Mouse (Mus musculus) testis, postnatal 10 days (tissue): ENCODE results near the gene Cep131.

Experiments used
- DNase-seq: peaks from one replicate; pipeline ENCODE4 v3.0.0; 2021; ENCODE audit warnings: low spot score

Gene Cep131

DNA sequence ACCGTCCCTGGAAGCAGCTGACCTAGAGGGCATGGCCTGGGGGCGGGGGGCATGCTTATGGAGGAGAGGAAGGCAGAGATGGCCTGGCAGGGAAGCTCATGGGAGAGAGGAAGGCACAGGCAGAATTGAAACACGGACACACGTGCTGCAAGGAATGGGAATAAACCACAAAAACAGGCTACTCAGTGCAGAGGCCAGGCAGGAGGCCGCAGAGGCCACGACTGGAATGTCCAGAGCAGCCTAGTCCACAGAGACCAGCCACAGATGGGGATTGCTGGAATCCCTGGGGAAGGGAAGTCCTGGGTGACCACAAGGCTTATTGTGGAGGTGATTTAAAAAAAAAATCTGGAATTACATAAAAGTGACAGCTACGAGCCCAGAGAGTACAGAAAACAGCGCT lies 37.6 kb downstream of the Cep131 start:
- no peak for DNase-seq

DNA sequence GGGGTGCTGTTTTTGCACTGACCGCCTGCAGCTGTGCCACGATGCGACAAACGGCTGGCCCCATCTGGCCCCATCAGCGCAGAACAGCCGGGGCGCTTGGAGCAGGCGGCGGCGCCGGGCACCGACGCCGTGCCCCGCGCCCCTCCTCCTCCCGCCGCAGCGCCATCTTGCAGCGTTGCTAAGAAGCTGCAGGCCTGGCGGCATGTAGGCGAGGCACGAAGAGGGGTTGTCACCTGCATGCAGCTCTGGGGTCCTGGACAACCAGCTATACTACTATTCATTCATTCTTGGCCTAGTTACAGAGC lies 38.4 kb downstream of the Cep131 start:
- DNase-seq = no peak

DNA sequence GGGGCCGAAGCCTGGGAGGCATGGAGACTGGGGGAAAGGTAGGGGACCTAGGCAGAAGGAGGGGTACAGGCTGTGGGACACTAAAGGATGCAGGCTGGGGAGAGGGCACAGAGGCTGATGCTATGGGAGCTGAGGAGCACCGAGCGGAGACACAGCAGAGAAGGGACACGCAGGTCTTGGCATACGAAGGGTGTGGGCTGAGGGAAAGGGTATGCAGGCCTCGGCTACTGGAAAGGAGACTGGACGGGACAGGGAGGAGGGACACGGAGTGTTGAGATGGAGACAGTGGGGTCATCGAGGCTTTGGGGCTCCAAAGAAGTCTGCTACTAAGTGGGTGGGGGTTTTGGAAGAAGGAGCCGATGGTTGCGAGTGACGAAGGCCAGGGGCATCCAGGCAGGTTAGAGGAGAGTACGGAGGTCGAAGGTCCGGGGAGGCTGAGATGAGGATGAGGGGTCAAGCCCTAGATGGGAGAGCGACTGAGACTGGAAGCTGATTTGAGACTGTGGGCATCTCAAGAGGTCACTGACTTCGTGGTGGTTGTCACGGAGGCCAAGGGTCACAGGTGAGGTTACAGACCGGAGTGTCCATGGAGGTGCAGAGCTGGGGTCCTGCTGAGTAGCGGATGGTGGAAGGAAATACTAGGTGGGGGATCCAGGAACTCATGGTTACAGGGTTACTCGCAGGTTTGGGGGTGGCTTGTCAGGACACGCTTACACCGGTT lies 38.9 kb downstream of the Cep131 start:
- no peak for DNase-seq

DNA sequence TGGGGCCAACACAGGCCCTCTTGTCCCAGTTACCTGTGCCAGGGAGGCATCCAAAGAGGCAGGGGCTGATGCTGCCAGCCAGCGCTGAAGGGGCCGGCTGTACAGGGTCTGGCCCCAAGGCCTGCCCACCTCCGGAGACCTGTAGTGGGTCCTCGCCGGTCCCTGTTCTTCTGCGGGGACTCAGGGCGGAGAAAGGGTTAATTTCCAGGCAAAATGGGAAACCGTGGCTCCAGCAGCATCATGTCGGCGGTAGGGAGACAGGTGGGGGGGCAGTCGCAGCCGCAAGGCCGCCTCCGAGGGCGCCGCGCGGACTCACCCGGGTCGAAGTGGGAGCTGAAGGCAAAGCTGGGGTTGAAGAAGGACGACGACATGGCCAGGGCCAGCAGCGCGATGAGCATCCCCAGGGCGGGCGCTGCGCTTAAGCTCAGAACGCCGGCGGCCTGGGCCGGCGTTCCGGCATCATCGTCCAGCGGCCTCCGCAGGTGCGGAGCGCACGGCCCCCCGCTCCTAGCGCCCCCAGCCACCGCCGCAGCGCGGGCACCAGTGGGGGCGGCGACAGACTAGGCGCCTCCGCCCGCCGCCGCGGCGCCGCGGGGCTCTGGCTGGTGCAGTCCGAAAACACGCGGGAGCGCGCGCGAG lies 40.0 kb downstream of the Cep131 start, which contains the start of gene Aatk:
Aatk (minus strand) TSS at position 615 of the 639 bp plus-strand sequence.
- no peak for DNase-seq

DNA sequence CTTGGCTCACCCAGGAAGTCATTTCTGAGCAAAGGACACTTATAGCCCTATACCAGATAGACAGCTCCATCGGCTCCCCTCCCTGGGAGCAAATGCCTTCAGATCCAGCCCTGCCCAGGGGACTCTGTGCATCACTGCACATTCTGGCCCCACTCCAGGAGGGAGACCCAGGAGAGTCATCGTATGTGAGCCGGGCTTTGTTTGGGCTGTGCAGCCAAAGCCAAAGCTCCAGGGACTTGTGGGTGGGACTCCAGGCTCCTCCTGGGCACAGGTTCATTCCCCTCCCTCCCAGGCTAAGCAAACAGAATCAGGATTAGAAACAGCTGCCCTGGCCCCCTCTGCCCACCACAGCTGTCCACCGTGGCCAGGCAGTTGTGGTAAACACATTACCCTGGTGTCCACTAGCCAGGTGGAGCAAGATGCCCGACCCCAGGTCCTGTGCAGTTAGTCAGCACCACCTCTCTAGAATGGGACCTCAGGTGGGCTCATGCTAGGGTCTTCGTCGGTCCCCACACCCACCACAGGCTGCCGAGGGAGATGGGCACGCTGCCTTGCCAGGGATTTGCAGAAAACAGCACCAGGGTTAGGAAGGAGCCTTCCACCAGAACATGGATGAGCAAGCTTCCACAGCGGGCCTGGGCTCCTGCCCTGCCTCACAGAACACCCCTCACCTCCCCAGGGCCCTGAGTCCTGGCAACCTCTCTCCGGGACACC lies 40.6 kb downstream of the Cep131 start:
- DNase-seq = no peak

DNA sequence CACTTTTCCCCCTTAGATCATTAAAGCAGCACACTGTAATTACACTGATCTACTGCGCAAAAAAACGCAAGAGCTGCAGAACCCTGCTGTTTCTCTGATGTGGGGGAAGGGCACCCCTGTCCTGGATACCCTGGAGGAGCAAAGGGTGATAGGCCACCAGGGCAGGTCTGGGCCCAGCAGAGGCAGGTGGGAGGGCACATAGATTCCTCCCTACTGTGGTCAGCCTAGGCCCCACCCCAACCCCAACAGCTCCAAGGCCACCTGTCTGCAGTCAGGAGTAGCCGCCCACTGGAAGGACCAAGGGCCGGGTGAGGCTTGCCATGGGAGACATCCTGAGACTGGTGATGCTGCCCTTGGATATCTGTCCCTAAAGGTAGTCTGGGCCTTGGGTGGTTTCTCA lies 41.3 kb downstream of the Cep131 start:
- no peak for DNase-seq

DNA sequence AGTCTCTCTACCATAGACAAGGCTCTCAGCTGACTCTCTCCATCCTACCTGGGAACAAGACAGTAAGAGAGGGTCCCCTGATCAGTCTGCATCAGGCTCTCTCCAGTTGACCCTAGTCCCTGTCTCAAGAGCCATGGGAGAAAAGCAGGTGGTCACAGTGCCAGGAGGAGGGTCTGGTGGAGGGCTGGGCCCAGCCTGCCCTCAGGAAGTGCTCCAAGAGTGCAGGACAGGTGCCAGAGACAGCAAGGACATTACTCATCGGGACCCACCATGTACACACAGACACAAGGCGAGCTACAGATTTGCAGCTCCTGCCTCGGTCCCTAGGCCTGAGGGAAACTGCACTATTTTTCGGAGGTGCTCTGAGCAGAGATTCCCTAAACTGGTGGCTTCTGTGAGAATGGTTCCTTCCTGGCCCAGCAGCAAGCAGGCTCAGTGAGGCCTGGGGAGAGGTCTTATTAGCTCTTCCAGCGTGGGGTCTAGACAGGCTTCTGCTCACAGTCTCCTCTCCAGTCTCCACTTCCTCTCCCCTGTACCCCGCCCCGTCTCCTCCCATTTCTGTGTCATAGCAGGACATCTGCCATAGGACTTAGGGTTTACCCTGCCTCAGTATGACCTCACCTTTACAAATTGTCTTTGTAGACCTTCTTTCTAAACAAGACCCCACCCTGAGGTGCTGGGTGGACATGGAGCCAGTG lies 44.3 kb downstream of the Cep131 start:
- no peak for DNase-seq

DNA sequence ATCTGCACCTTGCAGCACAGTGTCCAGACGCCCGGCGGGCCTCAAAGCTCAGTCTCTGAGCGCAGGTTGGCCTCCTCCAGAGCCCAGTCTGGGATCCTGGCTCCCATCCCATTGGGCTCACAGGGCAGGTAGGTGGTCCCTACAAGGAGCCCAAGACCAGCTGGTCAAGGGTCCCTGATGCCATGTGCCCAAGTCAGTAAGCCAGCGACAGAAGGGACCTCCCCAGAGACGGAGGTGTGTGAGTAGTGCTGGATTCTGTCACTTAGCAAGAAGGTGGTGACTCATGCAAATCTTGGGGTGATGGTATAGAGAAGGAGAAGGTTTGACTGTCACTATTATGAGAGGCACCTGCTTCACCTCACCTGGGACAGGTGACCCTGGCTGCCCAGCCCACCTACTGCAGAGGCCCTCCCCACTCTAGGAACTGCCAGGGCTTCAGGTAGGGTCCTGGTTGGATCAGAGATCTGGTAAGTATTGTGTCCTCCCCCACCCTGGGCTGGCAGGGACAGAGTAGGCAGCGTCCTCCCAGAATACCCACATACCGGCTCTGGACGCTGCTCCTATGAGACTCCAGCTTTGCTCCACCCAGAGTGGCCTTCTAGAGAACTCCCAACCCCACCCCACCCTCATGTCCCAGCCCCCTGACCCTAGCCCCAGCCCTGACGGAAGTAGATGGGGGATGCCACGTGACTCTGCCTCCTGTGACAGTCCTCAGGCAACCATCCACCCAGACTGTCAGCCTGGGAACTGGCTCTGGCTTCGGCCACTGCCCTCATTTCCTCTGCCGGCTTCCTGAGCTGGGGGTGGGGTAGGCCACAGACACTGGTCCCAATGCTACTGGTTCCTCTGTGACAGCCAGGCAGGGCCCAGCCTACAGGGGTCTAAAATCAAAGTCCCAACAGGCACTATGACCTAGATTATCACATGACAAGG lies 45.2 kb downstream of the Cep131 start:
- DNase-seq = no peak

DNA sequence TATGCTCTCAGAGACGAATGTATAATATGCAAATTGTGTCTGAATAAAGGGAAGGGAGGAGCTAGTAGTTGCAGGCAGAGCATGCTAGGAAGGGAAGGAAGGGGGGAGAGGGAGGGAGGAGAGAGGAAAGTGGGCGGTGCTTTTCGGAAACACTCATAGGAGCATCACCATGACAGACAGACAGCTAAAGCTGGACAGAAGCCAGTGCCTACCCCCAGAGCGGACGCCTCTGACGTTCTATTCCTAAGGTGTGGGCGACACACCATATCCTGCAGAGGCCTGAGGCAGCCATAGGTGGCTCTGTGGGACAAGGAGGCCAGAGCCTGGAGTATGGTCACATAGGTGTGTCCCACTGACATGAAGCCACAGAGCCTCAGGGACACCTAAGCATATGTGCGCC lies 46.2 kb downstream of the Cep131 start:
- DNase-seq = no peak

DNA sequence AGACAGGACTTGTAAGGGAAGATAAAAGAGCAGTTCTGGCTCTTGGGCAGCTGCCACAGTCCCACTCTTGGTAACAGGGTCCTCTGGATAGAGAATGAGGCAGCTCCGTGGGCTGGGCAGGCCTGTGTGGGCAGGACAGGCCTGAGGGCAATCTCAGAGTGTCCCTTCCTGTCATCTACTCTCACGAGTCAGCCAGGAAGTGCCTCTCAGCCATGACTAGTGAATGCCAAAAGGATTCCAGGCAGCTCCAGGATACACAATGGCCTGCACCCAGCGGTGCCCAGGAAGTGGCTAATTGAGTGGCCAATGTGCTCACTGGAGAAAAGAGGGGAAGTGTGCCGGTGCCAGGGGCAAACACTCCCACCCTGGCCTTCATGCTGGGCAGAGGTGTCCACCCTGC lies 47.0 kb downstream of the Cep131 start:
- no peak for DNase-seq

DNA sequence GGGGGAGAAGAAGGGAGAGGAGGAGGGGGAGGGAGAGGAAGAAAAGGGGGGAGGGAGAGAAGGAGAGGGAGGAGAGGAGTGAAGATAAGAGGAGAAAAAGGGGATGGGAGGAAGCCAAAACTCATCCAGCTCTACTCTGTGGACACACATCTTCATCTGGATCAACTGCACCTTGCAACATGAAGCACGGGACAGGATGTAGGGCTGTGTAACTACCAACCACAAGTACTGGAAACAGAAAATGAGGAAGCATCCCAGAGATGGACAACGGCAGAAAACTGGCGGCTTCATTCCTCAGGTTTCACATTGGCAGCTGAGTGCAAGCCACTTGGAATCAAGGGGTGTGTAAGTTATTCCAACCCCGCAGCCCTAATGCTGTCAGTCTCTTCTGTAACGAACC lies 51.9 kb downstream of the Cep131 start:
- DNase-seq = no peak

DNA sequence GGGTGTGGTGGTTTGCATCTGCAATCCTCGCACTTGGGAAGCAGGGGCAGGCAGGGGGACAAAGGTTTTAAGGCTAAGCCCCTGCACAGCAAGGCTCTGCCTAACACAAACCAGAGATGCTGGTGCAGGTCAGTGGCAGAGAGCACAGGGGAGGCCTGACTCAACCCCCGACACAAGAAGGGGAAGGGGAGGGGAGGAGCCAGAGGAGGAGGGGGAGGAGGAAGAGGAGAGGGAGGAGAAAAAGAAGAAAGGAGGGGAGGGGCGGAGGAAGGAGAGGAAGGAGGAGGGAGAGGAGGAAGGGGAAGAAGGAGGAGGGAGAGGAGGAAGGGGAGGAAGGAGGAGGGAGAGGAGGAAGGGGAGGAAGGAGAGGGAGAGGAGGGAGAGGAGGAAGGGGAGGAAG lies 52.3 kb downstream of the Cep131 start:
- no peak for DNase-seq

DNA sequence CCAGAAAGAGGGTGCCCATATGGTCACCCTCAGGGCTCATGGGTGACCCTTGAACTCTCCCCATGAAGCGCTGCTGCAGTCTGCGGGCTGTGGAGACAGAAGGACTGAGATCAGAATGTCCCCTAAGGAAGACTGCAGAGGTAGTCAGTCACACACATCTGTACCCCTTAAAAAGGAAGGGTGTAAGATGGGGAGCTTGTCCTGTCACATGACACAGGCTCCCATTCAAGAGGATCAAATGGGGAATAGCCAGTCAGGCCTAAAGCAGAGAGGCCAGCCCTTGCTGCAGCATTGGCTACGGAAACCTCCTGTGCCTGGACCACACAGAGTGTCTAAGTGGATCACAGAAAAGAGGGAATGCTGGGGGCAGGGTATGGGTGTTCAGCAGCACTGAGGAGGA lies 53.2 kb downstream of the Cep131 start:
- DNase-seq = no peak

DNA sequence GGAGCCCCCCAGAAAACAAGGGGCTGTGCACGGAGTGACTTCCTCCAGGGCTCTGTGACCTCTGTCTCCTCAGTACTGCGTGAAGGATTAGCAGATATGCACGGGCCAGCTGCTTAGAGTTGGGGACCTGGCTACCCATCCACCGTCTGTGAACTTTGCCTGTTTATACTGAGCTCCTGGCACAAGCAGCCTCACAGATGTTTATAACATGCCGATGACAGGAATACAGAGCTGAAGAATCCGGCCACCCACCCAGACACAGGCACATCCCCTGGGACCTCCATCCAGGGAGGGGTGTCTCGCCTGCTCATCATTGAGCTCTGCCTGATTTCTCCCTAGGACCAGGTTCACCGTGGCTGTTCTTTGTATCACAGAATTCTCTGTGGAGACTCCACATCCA lies 54.6 kb downstream of the Cep131 start:
- DNase-seq = no peak

DNA sequence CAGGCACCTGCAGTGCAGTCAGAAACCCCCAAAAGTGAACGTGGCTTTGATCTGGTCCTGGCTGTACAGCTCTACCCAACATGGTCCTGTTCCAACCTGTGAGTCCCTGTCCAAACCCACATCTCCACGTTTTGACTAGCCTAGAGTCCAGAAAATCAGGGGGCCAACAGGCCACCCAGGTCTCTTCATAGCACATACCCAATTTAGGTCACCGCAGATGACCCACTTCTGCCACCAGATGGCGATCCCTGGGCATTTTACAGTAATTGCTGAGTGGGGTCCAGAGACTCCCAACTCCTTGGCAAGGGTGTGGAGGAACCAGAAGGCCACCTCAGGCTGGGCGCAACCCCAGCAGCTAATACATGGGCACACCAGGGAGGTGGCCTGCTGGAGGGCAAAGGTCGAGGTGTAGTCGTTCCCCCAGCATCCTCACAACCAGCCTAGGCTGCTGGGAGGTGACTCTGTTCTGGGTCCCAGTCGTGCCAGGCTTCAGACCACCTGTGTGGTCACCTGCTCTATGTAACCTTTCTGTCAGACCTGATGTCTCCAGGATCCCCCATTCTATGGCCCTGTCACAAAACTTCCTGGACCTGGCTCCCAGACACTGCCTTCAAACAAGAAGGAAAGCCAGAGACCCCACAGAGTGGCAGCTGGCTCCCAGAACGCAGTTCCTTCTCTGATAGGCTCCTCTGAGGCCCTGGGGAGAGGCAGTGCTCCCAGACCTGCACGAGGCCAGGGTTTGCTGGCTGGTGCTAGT lies 56.3 kb downstream of the Cep131 start:
- peak; percentile 68 for DNase-seq

DNA sequence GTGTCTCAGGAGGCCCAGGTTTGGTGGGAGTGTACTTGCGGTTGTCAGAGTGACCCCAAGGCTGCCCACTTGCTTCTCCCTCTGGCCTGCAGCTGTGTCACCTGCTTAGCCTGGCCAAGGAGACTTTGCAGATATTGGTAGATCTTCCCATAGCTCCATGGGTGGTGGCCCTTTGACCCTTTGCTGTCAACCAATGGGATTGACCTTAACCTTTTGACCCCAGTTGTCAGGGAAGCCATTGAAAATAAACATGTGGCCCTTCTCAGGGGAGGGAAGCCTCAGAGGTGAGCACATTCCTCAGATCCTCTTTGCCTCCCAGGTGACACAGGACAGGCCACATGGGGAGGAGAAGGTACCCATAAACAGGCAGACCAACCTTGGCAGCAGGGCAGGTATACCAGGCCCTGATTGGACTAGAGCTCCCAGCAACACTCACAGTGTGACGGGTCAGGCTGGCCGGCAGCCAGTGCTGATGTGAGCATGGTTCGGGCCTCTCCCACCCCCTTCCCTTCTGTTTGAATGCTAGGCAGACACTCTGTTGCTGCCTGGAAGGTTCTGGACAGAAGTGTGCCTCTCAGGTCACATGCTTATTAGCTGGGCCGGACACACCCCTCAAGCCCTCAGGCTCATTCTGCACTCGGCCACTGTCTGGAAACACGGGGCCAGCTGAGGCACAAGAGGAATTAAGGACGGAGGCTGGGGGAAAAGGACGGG lies 57.0 kb downstream of the Cep131 start:
- DNase-seq = peak; percentile 66

DNA sequence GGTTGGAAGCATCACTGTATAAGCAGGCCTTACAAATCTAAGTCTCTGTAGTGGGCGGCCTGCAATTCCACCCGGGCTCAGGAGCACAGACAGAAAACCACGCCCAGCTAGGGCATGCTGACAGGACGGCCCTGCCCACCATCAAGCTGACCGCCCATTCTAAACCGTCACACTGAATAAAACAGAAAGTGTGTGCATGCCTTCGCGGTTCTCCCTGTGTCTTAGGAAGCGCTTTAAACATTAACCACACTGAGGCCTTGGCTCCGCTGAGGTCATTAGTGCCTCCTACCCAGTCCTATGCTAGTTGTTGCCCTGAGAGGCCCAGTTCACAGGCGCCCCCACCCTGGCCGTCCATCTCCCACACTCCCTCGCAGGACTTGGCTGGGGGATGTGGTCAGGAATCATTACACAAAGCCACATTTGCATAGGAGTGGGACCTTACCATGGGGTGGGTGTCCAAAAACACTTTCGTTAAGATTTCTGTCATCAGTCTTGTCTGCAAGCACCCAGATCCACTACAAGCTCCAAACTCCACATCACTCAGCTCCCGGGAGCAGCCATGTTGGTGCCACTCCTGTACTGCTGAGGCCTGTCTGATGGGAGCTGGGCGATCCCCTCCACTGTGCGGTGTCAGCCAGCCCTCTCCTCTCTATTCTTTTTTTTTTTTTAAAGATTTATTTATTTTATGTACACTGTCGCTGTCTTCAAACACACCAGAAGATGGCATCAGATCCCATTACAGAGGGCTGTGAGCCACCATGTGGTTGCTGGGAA lies 58.1 kb downstream of the Cep131 start:
- DNase-seq = no peak

DNA sequence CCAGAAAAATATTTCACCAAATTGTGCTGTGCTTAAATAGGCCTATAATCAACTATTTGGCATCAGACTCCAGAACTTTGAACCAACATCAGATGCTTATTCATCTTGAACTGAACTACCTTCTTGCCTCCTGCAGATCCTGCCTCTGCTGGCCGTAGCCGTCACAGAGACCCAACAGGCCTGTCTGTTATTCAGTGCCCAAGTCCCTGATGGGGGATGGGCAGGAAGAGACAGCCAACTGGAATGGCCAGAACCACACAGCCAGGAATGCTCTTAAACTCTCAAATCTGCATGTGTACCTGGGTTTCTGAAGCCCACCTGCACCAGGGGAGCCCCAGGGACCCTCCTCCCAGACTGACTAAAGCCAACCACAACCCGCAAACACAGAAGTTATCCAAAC lies 59.7 kb downstream of the Cep131 start:
- DNase-seq = no peak

DNA sequence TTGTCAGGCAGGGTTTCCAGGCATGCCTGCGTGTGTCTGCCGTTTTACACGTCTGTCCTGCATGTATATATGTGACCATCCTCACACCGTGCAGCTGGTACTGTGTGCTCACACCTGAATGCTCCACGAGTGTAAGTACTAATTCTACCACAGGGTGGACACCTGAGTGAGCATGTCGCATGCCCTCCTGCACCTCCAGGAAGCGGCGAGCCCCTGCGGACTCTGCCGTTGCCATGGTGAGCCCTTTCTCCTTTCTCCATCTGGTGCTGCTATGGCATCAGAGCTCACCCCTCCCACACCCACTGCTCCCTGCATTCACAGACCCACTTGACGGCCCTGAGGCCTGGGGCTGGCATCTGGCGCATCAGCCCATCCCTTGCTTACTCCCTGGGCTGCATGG lies 63.8 kb downstream of the Cep131 start:
- DNase-seq = no peak

DNA sequence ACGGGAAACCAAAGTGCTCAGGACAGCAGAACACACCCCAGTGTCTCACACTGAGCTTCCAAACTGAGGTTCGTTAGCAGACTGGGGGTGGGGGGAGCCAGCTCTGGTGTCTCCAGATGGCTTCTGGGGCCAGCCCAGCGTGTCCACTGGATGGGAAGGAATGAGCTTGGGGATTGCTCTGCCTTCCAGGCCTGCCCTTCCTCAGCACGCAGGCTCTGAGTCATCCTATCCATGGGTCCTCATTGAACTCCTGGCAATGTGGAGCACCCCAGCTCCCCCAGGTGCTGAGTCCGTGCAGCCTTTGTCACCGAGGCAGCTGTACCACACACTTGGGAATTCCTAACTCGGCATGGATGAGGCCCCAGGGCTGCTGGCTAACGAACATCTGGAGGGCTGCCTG lies 64.4 kb downstream of the Cep131 start:
- no peak for DNase-seq
